15 mouse cellular contexts compared by ENCODE assay signal in genomic region chr2:101368278-101368677, GRCm38 (mm10).
DNase-seq lines count a peak whose midpoint lies in the region; ATAC-seq and TF ChIP-seq lines count a peak whose summit lies in the region.
"Had no signal": no experiment of that assay in that cellular context is flagged by ENCODE, and none has a peak within 500 bp of the region (broad histone marks: within the 10 kb centered on the region; RNA-seq: fewer than 3 reads in every experiment).

No protein-coding gene starts in this region.

- no peak overlapping the region for H3K4me3 ChIP-seq in hindbrain, embryonic 14.5 days (replicated peaks; ENCODE audit: low read length)
- no peak overlapping the region for H3K4me3 ChIP-seq in hindbrain, embryonic 11.5 days (ENCODE audit: low read depth, low read length)
- no peak overlapping the region for H3K4me3 ChIP-seq in liver, postnatal 0 days (ENCODE audit: low read depth, low read length)
- H3K4me3 ChIP-seq: liver, embryonic 13.5 days; megakaryocyte, embryonic 14.5 days; myocyte had no signal

- 63% methylated on average over 4 of the region's 4 CpGs for WGBS in hindbrain, embryonic 14.5 days
- 88% methylated on average over 4 of the region's 4 CpGs for WGBS in hindbrain, embryonic 11.5 days
- WGBS in liver, postnatal 0 days (ENCODE audit: insufficient replicate concordance), result 60% methylated on average over 4 of the region's 4 CpGs

- ATAC-seq in hindbrain, embryonic 14.5 days (ENCODE audit: low FRiP score), result peak; percentile 71; the same call in 1 of the 2 replicates
- no peak for ATAC-seq in hindbrain, embryonic 11.5 days (ENCODE audit: low FRiP score)
- ATAC-seq in liver, postnatal 0 days, result no peak
- ATAC-seq: forebrain, embryonic 16.5 days had no signal

- peak; percentile 35 for DNase-seq in hindbrain, embryonic 14.5 days (ENCODE audit: low spot score)
- DNase-seq in hindbrain, embryonic 11.5 days (ENCODE audit: low spot score), result no peak
- peak; percentile 15 for DNase-seq in liver, postnatal 0 days
- no peak for DNase-seq in liver
- peak; percentile 3 for DNase-seq in urinary bladder, postnatal 14 days (ENCODE audit: low spot score)
- DNase-seq in urinary bladder, postnatal 4 days (ENCODE audit: low spot score in 2 of 2), result no peak
- DNase-seq in spleen, postnatal 10 days (ENCODE audit: low spot score in 2 of 2), result no peak
- DNase-seq: cerebellum, adult 11-12 months; liver, embryonic 13.5 days; thymus, postnatal 14 days had no signal

- no peak for TF ChIP-seq EP300 in liver, postnatal 0 days (IDR thresholded peaks at IDR 0.05; ENCODE audit: low read depth)

- no peak for TF ChIP-seq CTCF in liver, postnatal 0 days (IDR thresholded peaks at IDR 0.05; ENCODE audit: low read depth)

- H3K9ac ChIP-seq in hindbrain, embryonic 14.5 days, result no peak overlapping the region
- no peak overlapping the region for H3K9ac ChIP-seq in hindbrain, embryonic 11.5 days (ENCODE audit: low read depth, low read length)
- no peak overlapping the region for H3K9ac ChIP-seq in liver, postnatal 0 days (replicated peaks)
- H3K9ac ChIP-seq: liver, embryonic 13.5 days had no signal

- H3K36me3 ChIP-seq in hindbrain, embryonic 14.5 days (replicated peaks; ENCODE audit: control insufficient read depth, insufficient read depth), result no peaks in the 10 kb centered on the region
- no peaks in the 10 kb centered on the region for H3K36me3 ChIP-seq in hindbrain, embryonic 11.5 days (ENCODE audit: control insufficient read depth, insufficient read depth, low read length)
- H3K36me3 ChIP-seq in liver, postnatal 0 days (replicated peaks; ENCODE audit: insufficient read depth, low read length), result no peaks in the 10 kb centered on the region
- H3K36me3 ChIP-seq: liver, embryonic 13.5 days had no signal

- no peak overlapping the region for H3K27ac ChIP-seq in hindbrain, embryonic 14.5 days
- H3K27ac ChIP-seq in hindbrain, embryonic 11.5 days (ENCODE audit: low read depth, low read length), result no peak overlapping the region
- no peak overlapping the region for H3K27ac ChIP-seq in liver, postnatal 0 days (ENCODE audit: low read depth)
- H3K27ac ChIP-seq: kidney, postnatal 0 days; liver, embryonic 13.5 days; stomach, postnatal 0 days had no signal

- no peaks in the 10 kb centered on the region for H3K4me1 ChIP-seq in hindbrain, embryonic 14.5 days (replicated peaks; ENCODE audit: control insufficient read depth, insufficient read depth, low read length)
- H3K4me1 ChIP-seq in hindbrain, embryonic 11.5 days (replicated peaks; ENCODE audit: control insufficient read depth, insufficient read depth, low read length), result no peaks in the 10 kb centered on the region
- H3K4me1 ChIP-seq in liver, postnatal 0 days (ENCODE audit: insufficient read depth), result no peaks in the 10 kb centered on the region

- H3K4me2 ChIP-seq in hindbrain, embryonic 14.5 days (replicated peaks), result no peak overlapping the region
- no peak overlapping the region for H3K4me2 ChIP-seq in hindbrain, embryonic 11.5 days (replicated peaks; ENCODE audit: low read depth, low read length)
- H3K4me2 ChIP-seq in liver, postnatal 0 days (ENCODE audit: low read depth, low read length), result no peak overlapping the region
- H3K4me2 ChIP-seq: liver, embryonic 13.5 days had no signal

- H3K27me3 ChIP-seq in hindbrain, embryonic 14.5 days (ENCODE audit: control insufficient read depth, insufficient read depth, low read length), result no peaks in the 10 kb centered on the region
- no peaks in the 10 kb centered on the region for H3K27me3 ChIP-seq in hindbrain, embryonic 11.5 days (ENCODE audit: control insufficient read depth, insufficient read depth, low read length)
- no peaks in the 10 kb centered on the region for H3K27me3 ChIP-seq in liver, postnatal 0 days (ENCODE audit: insufficient read depth, low read length)
- H3K27me3 ChIP-seq: liver, embryonic 13.5 days; megakaryocyte, embryonic 14.5 days had no signal

- no peaks in the 10 kb centered on the region for H3K9me3 ChIP-seq in hindbrain, embryonic 14.5 days (ENCODE audit: control insufficient read depth, low read length)
- no peaks in the 10 kb centered on the region for H3K9me3 ChIP-seq in hindbrain, embryonic 11.5 days (ENCODE audit: control insufficient read depth, low read length)
- no peaks in the 10 kb centered on the region for H3K9me3 ChIP-seq in liver, postnatal 0 days (ENCODE audit: low read length)
- H3K9me3 ChIP-seq: liver, embryonic 13.5 days; megakaryocyte, embryonic 14.5 days had no signal

Comparison
In these comparisons a context has a peak if more than half of its experiments do, and no peak if none do; other contexts are left out.
1. DNase-seq: peak in hindbrain, embryonic 14.5 days (single experiment), liver, postnatal 0 days (single experiment) and urinary bladder, postnatal 14 days (single experiment); none in hindbrain, embryonic 11.5 days (single experiment), liver (single experiment), urinary bladder, postnatal 4 days (0 of 2) and spleen, postnatal 10 days (0 of 2).